Mouse (Mus musculus): ENCODE measurements around the gene Rnaseh2a. TPM values are rescaled to one million over a fixed set of nuclear protein-coding genes. Genes with fewer than 3 reads are reported as not detected.
A peak's percentile ranks its signal among the peaks of the same experiment; 100 is the strongest.

Rnaseh2a gene
- total RNA-seq, 2 experiments from 2014 or later = 45.8 to 59.8 TPM

DNA sequence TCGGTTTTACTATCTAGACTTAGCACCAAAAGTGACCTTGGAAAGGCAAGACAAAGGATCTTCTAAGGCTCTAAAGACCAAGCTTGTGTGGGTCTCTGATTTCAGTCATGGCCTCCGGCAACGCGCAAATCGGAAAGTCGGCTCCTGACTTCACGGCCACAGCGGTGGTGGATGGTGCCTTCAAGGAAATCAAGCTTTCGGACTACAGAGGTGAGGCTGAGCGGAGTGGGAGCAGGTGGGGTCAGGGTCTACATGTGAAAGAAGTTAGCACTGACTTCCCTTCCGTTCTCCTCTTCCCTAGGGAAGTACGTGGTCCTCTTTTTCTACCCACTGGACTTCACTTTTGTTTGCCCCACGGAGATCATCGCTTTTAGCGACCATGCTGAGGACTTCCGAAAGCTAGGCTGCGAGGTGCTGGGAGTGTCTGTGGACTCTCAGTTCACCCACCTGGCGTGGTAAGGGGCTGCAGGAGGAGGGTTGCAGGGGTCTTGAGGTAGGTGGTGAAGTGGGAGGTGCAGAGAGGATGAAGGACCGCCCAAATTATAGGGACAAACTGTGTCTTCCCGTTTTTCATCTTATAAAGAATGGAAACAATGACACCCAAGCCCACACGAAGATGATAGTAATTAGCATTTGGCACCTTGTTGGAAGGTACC lies 696 bp upstream of the Rnaseh2a start:
- no peak for DNase-seq (ENCODE audit: low spot score in 2 of 2)

DNA sequence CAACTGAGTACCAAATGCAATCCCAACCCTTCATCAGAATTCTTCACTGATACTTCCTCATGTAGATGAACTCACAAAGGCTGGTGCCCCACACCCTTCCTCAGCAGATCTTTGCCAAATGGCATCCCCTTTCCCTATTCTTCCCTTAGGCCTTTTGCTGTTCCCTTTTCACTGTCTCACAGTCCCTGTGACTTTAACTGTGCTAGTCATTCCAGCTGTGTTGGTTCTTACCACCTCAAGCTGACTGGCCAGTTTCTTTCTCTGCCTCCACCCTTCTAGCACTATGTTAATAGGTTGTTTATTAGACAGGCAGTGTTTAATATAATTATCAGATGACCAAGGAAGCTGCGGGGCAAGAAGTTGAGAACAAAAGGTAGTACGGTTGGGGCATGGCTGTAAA lies 917 bp downstream of the Rnaseh2a start:
- no peak for DNase-seq (ENCODE audit: low spot score in 2 of 2)

DNA sequence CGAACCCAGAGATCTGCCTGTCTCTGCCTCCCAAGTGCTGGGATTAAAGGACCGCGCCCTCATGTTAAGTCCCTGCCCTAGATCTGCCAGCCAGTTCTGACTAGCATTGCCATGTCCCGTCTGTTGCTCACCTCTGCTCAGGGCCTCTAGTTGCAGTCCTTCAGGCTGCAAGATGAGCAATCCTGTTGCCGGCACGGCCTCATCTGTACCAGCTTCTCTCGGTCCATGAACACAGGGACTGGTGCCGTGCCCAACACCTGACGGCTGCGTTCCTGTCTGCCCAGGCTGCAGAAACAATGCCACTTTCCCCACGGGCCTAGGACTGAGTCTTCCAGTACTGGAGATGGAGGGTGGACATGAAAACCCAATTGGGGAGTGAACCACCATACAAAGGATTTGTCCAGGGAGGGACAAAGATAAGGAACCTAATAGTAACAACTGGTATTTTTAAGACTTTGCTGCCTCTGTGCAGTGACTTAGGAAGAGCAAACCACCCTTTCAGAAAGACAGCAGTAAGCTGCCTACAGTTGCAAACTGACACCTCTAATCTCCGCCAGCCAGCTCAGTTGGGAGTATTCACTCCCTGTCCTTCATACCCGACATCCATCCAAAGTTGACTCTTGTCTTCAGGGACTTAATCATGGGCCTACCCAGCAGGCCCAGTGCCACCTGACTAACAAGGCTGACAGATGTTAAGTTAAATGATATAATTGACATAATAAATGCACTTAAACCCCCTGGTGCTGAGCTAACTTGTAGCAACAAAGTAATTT lies 1.8 kb downstream of the Rnaseh2a start:
- no peak for DNase-seq (ENCODE audit: low spot score in 2 of 2)

DNA sequence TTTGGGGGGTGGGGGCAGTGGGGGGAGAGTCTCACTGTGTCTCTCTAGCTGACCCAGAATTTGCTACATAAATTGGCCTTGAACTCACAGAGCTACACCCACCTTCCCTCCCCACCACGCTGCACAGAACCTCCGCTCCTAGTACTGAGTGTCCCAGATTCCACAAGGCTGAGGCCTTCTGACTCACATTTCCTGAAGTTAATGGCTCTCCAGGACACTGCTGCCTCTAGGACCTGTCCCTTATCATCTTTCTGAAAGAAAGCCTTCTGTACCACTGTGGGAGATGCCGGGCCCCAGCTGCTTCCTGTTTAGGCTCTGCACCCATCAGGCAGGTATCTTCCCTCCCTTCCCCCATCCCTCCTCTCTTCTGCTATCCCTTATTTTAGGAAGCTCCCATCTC lies 3.0 kb downstream of the Rnaseh2a start:
- DNase-seq (ENCODE audit: low spot score in 2 of 2) = no peak

DNA sequence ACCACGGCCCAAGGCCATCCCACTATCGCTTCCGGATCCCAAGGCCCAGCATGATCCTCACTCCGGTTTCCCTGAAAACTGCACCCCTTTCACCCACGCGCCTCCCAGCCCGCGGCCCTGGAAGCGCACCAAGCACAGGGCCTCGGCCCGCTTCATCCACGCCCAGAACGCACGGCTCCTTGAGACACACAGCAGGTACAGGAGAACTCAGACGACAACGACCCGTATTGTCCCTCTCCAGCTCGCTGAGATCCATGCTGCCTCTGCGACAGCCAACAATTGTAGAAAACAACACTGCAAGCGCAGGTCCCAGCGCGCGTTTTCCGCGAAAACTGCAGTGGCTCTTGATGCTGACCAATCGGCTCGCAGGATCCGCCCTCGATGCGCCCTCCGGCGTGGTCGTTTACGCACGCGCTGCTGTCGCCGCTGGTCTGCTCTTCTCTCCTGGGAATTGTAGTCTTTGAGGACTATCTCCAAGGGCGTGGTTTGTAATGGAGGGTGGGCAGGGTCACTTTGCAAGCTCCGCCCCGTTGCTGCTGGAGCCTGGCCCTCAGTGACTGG lies 3.8 kb downstream of the Rnaseh2a start:
- peak; percentile 90 to 94 for DNase-seq (ENCODE audit: low spot score in 2 of 2)

DNA sequence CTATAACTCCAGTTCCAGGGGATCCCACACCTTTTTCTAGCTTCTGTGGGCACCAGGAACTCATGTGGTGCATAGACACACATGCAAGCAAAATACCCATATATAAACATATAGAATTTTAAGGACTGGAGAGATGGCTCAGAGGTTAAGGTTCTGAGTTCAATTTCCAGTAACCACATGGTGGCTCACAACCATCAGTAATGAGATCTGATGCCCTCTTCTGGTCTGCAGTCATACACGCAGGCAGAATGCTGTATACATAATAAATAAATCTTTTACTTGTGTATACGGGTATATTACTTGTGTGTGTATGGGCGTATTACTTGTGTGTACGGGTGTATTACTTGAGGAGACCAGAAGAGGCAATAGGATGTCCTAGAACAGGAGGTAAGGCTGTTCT lies 5.6 kb downstream of the Rnaseh2a start:
- DNase-seq (ENCODE audit: low spot score in 2 of 2) = no peak

DNA sequence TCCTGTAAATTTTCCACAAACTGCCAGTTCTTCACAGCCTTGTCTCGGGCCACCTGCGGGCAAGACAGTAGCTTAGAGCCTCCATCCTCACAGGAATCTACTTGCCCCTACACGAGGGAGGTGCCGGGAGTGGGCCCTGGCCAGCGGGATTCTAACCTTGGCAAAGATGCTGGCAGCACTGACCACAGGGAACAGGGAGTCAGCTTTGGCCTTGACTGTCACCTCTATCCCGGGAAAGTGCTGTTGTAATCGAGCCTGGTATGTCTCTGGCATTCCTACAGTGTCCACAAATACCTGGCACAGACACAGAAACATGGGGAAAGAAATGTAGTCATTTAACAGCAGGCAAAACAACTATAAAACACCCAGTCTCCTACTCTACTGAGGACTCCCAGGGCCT lies 9.8 kb downstream of the Rnaseh2a start:
- DNase-seq (ENCODE audit: low spot score in 2 of 2) = no peak

DNA sequence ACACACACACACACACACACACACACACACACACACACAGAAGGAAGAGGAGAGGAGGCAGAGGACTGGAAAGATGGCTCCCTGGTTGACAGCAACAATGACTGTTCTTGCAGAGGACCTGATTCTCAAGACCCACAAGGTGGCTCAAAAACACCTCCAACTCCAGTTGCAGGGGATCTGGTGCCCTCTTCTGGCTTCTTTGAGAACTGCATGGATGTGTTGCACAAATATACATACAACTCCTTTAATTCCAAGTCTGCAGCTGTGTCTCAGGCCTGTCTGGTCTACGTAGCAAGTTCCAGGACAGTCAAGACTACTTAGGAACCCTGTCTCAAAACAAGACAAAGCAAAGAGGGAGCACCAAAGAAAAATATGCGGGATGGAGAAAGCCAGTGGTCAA lies 12.8 kb downstream of the Rnaseh2a start:
- peak; percentile 76 to 84 for DNase-seq (ENCODE audit: low spot score in 2 of 2)

DNA sequence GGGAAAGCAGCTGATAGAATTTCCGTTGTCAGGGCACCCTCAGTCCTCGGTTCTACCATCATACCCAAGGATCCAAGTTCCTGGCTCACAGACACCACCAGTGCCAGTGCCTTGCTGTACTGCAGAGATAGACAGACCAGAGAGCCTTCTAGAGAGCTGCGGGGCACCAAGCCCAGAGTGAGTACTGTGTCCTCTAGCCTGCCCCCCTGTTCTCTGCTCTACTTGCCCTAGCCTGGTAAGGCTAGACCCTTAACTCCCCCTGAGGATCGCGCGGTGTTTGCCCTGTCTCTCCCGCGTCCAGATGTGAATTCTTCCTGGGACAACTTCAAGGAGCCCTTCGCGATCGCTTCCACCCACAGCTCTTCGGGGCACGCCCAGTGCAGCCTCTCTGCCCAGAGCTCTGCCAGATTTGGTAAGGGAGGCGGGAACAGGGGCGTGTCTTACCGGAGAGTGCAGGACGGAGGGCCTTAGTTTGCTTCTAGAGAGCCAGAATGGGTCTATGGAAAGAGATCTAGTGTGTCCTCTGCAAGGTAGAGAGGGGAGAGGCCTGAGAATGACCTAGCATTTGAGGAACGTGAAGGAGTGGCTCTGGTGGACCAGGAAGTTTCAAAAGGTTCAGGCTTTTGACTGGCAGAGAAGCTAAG lies 16.8 kb downstream of the Rnaseh2a start:
- no peak for DNase-seq (ENCODE audit: low spot score in 2 of 2)

DNA sequence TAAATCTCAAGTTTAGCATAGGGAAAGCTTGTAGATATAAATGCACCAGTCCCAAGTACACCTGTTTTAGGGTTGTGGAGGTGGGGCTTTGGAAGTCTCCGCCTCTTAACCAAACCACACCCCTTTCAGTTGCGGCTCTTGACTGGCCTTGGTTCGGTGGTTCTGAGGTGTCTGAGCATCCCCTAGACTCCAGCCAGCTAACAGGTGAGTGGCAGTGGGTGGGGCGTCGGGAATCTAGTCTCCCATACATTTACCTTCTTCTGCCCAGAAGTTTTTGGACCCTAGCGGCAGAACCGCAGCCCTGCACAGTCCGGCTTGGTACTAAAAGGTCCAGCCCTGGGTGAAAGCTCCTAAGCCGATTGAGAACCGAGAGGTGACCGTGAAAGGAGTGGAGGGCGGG lies 19.8 kb downstream of the Rnaseh2a start:
- DNase-seq (ENCODE audit: low spot score in 2 of 2) = no peak

DNA sequence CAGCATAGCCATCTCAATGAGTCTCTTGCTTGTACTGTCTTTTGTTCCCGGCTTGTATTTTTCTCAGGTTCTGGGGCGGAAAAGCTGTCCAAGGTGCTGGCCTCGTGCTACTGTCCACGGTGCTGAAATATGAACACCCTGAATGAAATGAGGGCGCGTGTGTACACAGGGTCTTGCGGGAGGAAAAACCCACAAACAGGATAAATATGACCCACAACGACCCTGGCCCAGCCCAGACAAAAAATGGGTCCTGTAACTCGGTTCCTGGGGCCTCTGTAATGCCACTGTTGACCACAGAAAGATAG lies 22.4 kb downstream of the Rnaseh2a start:
- no peak for DNase-seq (ENCODE audit: low spot score in 2 of 2)

DNA sequence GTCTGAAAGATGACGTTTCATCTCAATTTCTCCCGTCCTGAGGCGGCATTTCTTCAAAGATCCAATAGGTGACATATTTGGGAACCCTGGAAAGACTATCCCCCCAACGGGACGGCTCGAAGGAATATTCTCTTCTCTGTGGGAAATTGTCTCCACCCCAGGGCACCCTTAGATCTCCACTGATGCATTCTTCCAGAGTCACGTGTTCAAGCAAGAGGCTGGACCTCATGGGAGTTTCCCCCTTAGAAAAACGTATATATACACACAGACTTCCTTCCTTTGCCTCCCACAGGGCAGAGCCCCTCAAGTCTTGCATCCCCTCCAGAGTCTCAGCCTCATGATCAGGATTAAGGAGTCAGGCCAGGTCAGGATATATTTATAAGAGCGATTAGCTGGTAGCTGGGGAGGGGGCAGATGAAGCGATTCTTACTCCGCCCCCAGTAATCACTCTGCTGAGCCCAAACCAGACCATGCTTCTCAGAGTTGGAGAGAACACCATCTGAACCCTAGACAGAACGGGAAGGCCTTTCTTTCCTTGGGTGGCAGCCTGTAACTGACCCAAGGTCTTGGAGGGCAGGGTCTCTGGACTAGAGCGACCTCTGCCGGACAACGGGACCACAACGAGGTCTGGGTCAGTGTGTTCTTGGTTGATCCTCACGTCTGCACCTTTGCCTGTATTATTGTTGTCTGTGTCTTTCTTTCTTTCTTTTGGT lies 22.9 kb downstream of the Rnaseh2a start, which contains the start of gene Rtbdn:
Gene Rtbdn, plus strand, starts transcription at position 464 of the 713 bp plus-strand sequence.
- DNase-seq (ENCODE audit: low spot score in 2 of 2) = no peak

DNA sequence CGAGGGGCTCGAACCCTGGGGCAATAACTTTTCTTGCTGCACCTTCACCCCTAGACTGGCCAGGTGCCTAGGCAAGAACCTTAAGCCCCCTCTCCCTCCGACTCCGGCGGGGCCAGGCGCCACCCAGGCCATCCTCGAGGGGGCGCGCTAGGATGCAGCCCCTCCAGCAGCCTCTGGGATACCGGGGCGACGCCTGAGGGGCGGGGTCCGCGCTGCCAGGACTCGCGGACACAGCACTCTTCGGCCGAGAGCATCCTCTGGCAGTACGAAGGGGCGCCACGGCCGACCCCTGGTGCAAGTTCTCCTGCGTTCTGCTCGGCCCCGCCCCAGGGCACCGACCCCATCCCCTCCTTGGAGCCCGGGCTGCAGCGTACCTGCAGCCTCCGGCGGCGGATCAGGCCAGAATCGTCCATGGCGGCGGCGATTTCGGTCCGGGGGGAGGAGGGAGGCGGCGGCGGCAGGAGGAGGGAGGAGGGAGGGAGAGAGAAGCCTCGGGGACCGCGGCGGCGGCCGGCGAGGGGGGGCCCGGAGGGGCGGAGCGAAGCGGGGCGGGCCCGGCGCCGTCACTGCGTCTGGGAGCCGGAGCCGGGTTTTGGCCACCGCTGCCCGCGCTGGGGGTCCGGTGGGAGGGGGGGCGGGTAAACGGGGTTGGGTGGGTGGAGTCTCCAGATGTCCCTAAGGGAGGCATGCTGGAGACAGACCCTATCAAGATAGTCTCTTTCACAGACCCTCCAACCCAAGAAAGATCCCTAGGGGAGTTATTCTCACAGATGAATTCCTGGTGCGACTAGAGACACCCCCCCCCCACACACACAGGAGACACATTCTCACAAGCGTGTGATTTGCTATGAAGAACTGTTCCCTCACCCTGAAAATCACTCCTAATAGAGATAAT lies 23.7 kb downstream of the Rnaseh2a start:
- DNase-seq (ENCODE audit: low spot score in 2 of 2) = peak in 1 of 2 experiments; percentile 58

DNA sequence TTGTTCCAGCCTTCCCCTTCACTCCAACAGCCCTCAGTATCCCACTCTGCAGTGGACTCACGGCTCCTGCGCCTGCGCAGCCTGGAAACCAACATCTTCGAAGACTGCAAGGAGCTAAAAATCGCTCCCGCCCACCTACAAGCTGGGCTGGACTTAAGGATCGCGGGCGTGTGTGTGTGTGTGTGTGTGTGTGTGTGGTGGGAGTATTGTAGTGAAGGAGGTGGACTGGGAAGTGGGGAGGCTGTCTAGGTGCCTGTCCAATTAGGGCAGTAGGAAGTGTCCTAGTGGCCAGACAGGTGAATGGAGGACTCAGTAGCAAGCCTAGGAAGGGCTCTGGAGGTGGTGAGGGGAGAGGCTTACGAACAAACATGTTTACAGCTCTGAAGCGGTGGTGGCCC lies 24.3 kb downstream of the Rnaseh2a start:
- peak; percentile 79 to 87 for DNase-seq (ENCODE audit: low spot score in 2 of 2)

DNA sequence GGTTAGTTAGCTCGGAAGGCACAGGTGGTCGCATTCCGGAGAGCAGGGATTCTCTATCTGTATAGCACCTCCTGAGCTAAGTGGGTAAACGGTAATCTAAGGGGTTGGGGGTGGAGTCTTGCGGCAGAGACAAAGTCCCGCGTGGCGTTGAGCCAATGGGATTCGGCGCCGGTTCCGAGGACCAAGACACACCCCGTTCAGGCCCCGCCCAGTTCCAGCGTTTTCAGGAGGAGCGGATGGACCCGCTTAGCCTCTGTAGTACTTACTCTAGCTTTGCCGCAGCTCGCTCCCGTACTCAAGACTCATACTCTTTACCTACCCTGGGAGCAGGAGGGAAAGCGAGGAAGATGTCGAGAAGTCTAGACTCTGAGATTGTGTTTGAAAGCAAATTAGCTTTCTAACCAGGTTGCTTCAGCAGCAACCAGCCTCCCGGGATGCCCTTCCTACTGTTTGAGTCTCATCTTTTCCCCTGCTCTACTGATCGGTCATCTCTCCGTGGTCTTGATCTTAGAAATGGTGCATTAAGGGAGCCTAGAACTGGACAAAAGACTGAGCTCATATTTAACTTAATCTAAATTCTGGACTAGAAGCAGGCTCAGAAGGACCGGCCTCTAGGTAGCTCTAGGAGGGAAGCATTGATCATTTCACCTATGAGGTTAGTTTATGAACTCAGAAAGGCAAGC lies 24.9 kb downstream of the Rnaseh2a start:
- DNase-seq (ENCODE audit: low spot score in 2 of 2) = peak; percentile 78

DNA sequence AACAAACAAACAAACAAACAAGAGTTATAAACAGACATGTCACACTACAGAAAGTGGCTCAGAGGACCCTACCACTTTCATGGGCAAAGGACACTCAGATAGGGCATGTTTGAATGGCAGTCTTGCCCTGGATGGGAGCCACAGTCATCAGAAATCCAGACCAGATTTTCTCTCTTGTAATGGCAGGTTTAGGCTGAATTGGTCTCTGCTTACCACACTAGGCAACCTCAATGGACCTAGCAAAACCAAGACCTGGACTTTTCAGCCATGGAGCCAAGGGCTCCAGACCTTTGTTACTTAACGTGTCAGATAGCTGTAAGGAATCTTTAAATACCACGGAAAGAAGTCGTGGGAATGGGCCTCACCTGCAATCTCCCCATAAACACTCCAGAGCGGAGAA lies 25.9 kb downstream of the Rnaseh2a start:
- DNase-seq (ENCODE audit: low spot score in 2 of 2) = no peak

DNA sequence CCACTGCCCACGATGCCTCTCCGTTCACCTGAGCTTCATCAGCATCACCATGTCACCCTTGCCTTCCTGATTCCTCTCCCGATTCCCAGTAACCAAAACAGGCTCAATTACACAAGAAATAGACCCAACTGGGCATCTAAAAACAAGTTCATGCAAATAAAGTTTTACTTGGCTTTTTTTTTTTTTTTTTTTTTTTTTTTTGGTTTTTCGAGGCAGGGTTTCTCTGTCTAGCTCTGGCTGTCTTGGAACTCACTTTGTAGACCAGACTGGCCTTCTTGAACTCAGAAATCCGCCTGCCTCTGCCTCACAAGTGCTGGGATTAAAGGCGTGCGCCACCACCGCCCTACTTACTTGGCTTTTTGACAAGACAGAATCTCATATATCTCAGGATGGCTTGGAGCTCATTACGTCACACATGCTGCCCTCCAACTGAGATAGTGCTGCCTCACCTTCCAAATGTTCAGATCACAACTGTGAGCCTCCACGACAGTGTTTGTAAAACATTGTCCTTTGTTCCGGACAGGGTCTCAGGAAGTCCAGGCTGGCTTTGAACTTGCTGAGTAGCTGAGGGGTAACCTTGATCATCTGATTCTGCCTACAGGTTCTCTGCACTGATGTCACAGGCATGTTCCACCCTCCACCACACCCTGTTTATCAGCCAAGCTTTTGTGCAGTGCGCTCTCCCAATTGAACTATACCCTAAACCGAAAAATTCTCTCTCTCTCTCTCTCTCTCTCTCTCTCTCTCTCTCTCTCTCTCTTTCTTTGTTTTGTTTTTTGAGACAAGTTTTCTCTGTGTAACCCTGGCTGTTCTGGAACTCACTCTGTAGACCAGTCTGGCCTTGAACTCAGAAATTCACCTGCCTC lies 31.7 kb downstream of the Rnaseh2a start:
- DNase-seq (ENCODE audit: low spot score in 2 of 2) = no peak

DNA sequence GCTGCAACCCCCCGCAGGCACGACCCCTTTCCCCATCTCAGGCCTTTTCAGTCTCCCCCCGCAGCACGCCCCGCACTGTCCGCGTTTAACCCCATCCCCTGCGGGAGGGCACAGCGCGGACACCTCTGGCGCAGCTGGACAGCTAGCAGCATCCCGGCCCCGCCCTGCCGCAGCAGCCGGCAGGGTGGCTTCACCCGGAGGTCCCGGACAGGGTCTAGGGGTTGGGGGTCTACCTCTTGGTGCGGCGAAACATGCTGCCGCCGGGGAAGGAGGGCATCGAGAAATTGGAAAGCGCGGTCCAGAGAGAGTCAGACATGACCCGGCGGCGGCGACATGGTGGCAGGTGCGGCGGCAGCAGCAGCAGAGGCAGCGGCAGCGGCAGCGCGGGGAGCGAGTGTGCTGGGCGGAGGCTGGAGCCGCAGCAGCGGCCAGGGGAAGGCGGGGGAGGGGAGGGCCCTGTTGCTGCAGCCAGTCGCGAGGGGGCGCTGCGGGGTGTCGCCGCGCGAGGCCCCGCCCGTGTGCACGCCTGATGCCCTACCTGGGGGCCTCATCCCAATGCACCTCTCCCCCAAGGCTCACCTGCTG lies 32.5 kb downstream of the Rnaseh2a start, which contains the start of gene Mast1:
Gene Mast1, minus strand, starts transcription at position 398 of the 585 bp plus-strand sequence.
- DNase-seq (ENCODE audit: low spot score in 2 of 2) = peak; percentile 81 to 83

All from left cerebral cortex, adult 18-20 months (tissue).